ENCODE assay signal across 11 mouse cellular contexts in the genomic region with DNA sequence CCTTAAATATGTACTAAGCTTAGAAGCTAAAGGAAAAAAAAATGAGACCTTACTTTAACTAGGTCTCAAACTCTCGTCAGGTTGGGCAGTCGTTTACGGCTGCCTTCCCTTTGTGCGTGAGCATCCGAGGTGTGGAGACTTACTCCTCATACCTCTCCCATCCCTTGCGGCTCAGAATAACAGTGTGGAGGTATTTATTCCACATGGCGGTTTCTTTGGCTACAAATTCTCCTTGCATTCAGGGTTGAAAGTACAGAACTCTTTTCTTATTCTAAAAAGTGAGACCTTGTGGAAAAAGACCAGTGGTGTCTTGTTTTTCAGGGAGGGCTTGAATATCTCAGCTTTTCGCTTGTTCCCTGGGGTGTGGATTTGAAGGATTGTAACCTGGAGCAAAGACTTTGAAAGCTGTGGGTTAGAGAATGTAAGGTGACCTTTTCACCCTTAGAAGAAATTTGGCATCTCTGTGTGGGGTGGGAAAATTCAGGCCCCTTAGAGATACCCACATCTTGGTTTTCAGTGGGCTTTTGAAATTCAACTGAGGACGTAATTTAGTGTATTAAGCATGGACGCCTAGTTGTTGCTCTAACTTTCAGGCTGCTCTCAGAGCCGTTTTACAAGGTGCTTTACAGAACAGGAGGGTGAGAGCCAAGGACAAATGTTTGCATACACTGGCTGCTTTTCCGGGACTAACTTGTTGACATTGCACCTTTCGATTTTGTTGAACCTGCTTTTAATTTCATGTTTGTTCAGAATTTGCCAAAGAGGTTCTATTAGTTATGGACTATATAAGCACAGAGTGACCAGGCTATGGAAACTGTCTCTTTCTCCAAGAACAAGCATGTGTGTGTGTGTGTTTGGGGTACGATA. TPM values are rescaled to one million over a fixed set of nuclear protein-coding genes. Genes with fewer than 3 reads are reported as not detected.
A peak's percentile ranks its signal among the peaks of the same experiment; 100 is the strongest.
DNase-seq lines count a peak whose midpoint lies in the region; ATAC-seq and TF ChIP-seq lines count a peak whose summit lies in the region.
"Had no signal": no experiment of that assay in that cellular context is flagged by ENCODE, and none has a peak within 500 bp of the region (broad histone marks: within the 10 kb centered on the region; RNA-seq: fewer than 3 reads in every experiment).

No protein-coding gene starts in this region.

- H3K9ac ChIP-seq in liver, embryonic 14.5 days (replicated peaks) = no peak overlapping the region
- H3K9ac ChIP-seq: hindbrain, embryonic 15.5 days had no signal

- H3K27ac ChIP-seq in layer of hippocampus, adult 2 months = 0 out of 2 replicates have a peak overlapping the region, but pooled peaks have one; percentile 32
- H3K27ac ChIP-seq in brown adipose tissue, adult 24 weeks (replicated peaks; ENCODE audit: low read depth, low read length) = peak overlapping the region; percentile 26; the same call in 1 of the 2 replicates
- 0 out of 2 replicates have a peak overlapping the region, but pooled peaks have one; percentile 25 for H3K27ac ChIP-seq in hindbrain, embryonic 10.5 days
- no peak overlapping the region for H3K27ac ChIP-seq in liver, embryonic 14.5 days

- 0 out of 2 replicates have a peak overlapping the region, but pooled peaks have one; percentile 11 for H3K4me2 ChIP-seq in liver, embryonic 14.5 days (ENCODE audit: low read depth)
- H3K4me2 ChIP-seq: hindbrain, embryonic 15.5 days had no signal

- ATAC-seq in liver, embryonic 14.5 days (ENCODE audit: insufficient read depth) = no peak
- no peak for ATAC-seq in CD4-positive, CD25-positive, alpha-beta regulatory T cell, adult 4 months

- TF ChIP-seq EP300 in liver, embryonic 14.5 days (IDR thresholded peaks at IDR 0.05; ENCODE audit: low read depth) = no peak

- H3K27me3 ChIP-seq in hindbrain, embryonic 10.5 days (ENCODE audit: insufficient read depth, poor library complexity, severe bottlenecking) = no peaks in the 10 kb centered on the region
- H3K27me3 ChIP-seq in liver, embryonic 14.5 days (ENCODE audit: control insufficient read depth, insufficient read depth, low read length) = no peaks in the 10 kb centered on the region
- H3K27me3 ChIP-seq: hindbrain, embryonic 15.5 days had no signal

- peaks cover 21% of the 10 kb centered on the region for H3K4me1 ChIP-seq in brown adipose tissue, adult 24 weeks (ENCODE audit: control insufficient read depth, insufficient read depth, insufficient read length, low read length)
- peaks cover 25% of the 10 kb centered on the region for H3K4me1 ChIP-seq in hindbrain, embryonic 10.5 days (replicated peaks)
- H3K4me1 ChIP-seq in liver, embryonic 14.5 days (replicated peaks; ENCODE audit: control insufficient read depth in 2 of 2, insufficient read depth in 2 of 2, low read length in 1 of 2) = peaks cover 0 to 3% of the 10 kb centered on the region in 2 experiments; a peak in 1 of 4 replicates

- no peak overlapping the region for H3K4me3 ChIP-seq in layer of hippocampus, adult 2 months
- no peak overlapping the region for H3K4me3 ChIP-seq in brown adipose tissue, adult 24 weeks (ENCODE audit: insufficient read depth, low read depth, low read length)
- H3K4me3 ChIP-seq in hindbrain, embryonic 10.5 days = no peak overlapping the region
- H3K4me3 ChIP-seq in liver, embryonic 14.5 days (ENCODE audit: insufficient read depth in 1 of 2, low read depth in 2 of 2, low read length in 2 of 2) = no peak overlapping the region
- H3K4me3 ChIP-seq: hindbrain, embryonic 15.5 days had no signal

- H3K36me3 ChIP-seq in hindbrain, embryonic 10.5 days = peaks cover 67% of the 10 kb centered on the region
- peaks cover 19% of the 10 kb centered on the region for H3K36me3 ChIP-seq in liver, embryonic 14.5 days (replicated peaks; ENCODE audit: control insufficient read depth, insufficient read depth, low read depth)

- H3K9me3 ChIP-seq in hindbrain, embryonic 10.5 days = no peaks in the 10 kb centered on the region
- no peaks in the 10 kb centered on the region for H3K9me3 ChIP-seq in liver, embryonic 14.5 days (ENCODE audit: control insufficient read depth, low read length)
- H3K9me3 ChIP-seq: hindbrain, embryonic 15.5 days had no signal

- no peak for TF ChIP-seq CTCF in layer of hippocampus, adult 2 months (conservative IDR thresholded peaks at IDR 0.05)
- no peak for TF ChIP-seq CTCF in liver, embryonic 14.5 days (IDR thresholded peaks at IDR 0.05; ENCODE audit: low read depth)

- 68% methylated on average over 14 of the region's 14 CpGs for WGBS in hindbrain, embryonic 10.5 days
- WGBS in liver, embryonic 14.5 days (ENCODE audit: insufficient replicate concordance) = 77% methylated on average over 14 of the region's 14 CpGs

- no peak for DNase-seq in layer of hippocampus, adult 2 months (ENCODE audit: low spot score in 2 of 2)
- DNase-seq in layer of hippocampus, adult 8-10 months (ENCODE audit: low spot score in 2 of 2) = no peak
- DNase-seq in hindbrain, embryonic 10.5 days (ENCODE audit: low spot score) = no peak
- DNase-seq in liver, embryonic 14.5 days (ENCODE audit: low read depth in 3 of 3, low spot score in 3 of 3) = no peak
- DNase-seq in cerebellum, adult 8-10 months = no peak
- DNase-seq in urinary bladder, adult 2 months (ENCODE audit: low spot score) = no peak
- DNase-seq: cerebellum, adult 9-10 months; lung, adult 2 months had no signal

RNA-seq across cellular contexts. Expression of gene Cd164l2, which starts 27.7 kb away (rescaled TPM):
- 1 to 10 TPM; 2.3 to 4.2 TPM for total RNA-seq in layer of hippocampus, adult 2 months (2021)
- total RNA-seq in layer of hippocampus, adult 8-10 months (2022) = 1 to 10 TPM; 3.3 to 4.3 (median 3.9) TPM
- 3.3 and 4.1 TPM in 2 replicates for polyA plus RNA-seq in brown adipose tissue, adult 24 weeks (2012; ENCODE audit: insufficient read depth, insufficient read length, missing spikeins)
- 1.1 and 2.2 TPM in 2 replicates for polyA plus RNA-seq in hindbrain, embryonic 10.5 days (2016; fragmentation: Nextera tagmentation; extraction: Ambion mirVana)
- 0.05 and 0.06 TPM in 2 replicates for polyA plus RNA-seq in liver, embryonic 14.5 days (2012; rRNA removed)
- not detected in 2 replicates for polyA plus RNA-seq in liver, embryonic 14.5 days (2014; fragmentation: Nextera tagmentation; extraction: Ambion mirVana)
- polyA plus RNA-seq in CD4-positive, CD25-positive, alpha-beta regulatory T cell, adult 4 months (2017; shearing (Covaris generic)) = under 1 TPM in 1 of 2 experiments, not detected in 1; 0.54 TPM
- 1.5 and 2.1 TPM in 2 replicates for polyA plus RNA-seq in urinary bladder, adult 2 months (2012; rRNA removed)

RNA-seq across cellular contexts. Expression of gene Gpr3, which starts 28.1 kb away (rescaled TPM):
- total RNA-seq in layer of hippocampus, adult 2 months (2021) = 1 to 10 TPM; 5.0 to 5.3 TPM
- total RNA-seq in layer of hippocampus, adult 8-10 months (2022) = 1 to 10 TPM; 4.3 to 8.0 (median 6.5) TPM
- not detected in 2 replicates for polyA plus RNA-seq in brown adipose tissue, adult 24 weeks (2012; ENCODE audit: insufficient read depth, insufficient read length, missing spikeins)
- 0.32 and 0.35 TPM in 2 replicates for polyA plus RNA-seq in hindbrain, embryonic 10.5 days (2016; fragmentation: Nextera tagmentation; extraction: Ambion mirVana)
- 0.02 TPM in 1 of 2 replicates, not detected in the other for polyA plus RNA-seq in liver, embryonic 14.5 days (2012; rRNA removed)
- polyA plus RNA-seq in liver, embryonic 14.5 days (2014; fragmentation: Nextera tagmentation; extraction: Ambion mirVana) = not detected in 2 replicates
- polyA plus RNA-seq in CD4-positive, CD25-positive, alpha-beta regulatory T cell, adult 4 months (2017; shearing (Covaris generic)) = not detected
- 0.15 and 0.36 TPM in 2 replicates for polyA plus RNA-seq in urinary bladder, adult 2 months (2012; rRNA removed)

RNA-seq across cellular contexts. Expression of gene Wasf2, which starts 54.0 kb away (rescaled TPM):
- 10 to 100 TPM; 32.0 to 33.1 TPM for total RNA-seq in layer of hippocampus, adult 2 months (2021)
- total RNA-seq in layer of hippocampus, adult 8-10 months (2022) = 10 to 100 TPM; 35.7 to 48.2 (median 46.7) TPM
- 39.6 and 39.8 TPM in 2 replicates for polyA plus RNA-seq in brown adipose tissue, adult 24 weeks (2012; ENCODE audit: insufficient read depth, insufficient read length, missing spikeins)
- polyA plus RNA-seq in hindbrain, embryonic 10.5 days (2016; fragmentation: Nextera tagmentation; extraction: Ambion mirVana) = 42.1 and 67.1 TPM in 2 replicates
- 11.4 and 12.0 TPM in 2 replicates for polyA plus RNA-seq in liver, embryonic 14.5 days (2012; rRNA removed)
- 31.4 and 33.9 TPM in 2 replicates for polyA plus RNA-seq in liver, embryonic 14.5 days (2014; fragmentation: Nextera tagmentation; extraction: Ambion mirVana)
- polyA plus RNA-seq in CD4-positive, CD25-positive, alpha-beta regulatory T cell, adult 4 months (2017; shearing (Covaris generic)) = 10 to 100 TPM; 69.2 to 76.3 TPM
- polyA plus RNA-seq in urinary bladder, adult 2 months (2012; rRNA removed) = 44.4 and 59.3 TPM in 2 replicates

RNA-seq across cellular contexts. Expression of gene Map3k6, which starts 56.4 kb away (rescaled TPM):
- 10 to 100 TPM in 1 of 2 experiments, 1 to 10 TPM in 1; 5.8 to 10.5 TPM for total RNA-seq in layer of hippocampus, adult 2 months (2021)
- total RNA-seq in layer of hippocampus, adult 8-10 months (2022) = 1 to 10 TPM; 4.8 to 6.1 (median 5.8) TPM
- polyA plus RNA-seq in brown adipose tissue, adult 24 weeks (2012; ENCODE audit: insufficient read depth, insufficient read length, missing spikeins) = 8.1 and 8.3 TPM in 2 replicates
- 1.7 and 1.9 TPM in 2 replicates for polyA plus RNA-seq in hindbrain, embryonic 10.5 days (2016; fragmentation: Nextera tagmentation; extraction: Ambion mirVana)
- polyA plus RNA-seq in liver, embryonic 14.5 days (2012; rRNA removed) = 2.0 and 2.4 TPM in 2 replicates
- 1.2 and 1.5 TPM in 2 replicates for polyA plus RNA-seq in liver, embryonic 14.5 days (2014; fragmentation: Nextera tagmentation; extraction: Ambion mirVana)
- under 1 TPM in 1 of 2 experiments, not detected in 1; 0.62 TPM for polyA plus RNA-seq in CD4-positive, CD25-positive, alpha-beta regulatory T cell, adult 4 months (2017; shearing (Covaris generic))
- 23.8 and 24.2 TPM in 2 replicates for polyA plus RNA-seq in urinary bladder, adult 2 months (2012; rRNA removed)
